ENCODE assay signal across 18 mouse cellular contexts in the genomic region with DNA sequence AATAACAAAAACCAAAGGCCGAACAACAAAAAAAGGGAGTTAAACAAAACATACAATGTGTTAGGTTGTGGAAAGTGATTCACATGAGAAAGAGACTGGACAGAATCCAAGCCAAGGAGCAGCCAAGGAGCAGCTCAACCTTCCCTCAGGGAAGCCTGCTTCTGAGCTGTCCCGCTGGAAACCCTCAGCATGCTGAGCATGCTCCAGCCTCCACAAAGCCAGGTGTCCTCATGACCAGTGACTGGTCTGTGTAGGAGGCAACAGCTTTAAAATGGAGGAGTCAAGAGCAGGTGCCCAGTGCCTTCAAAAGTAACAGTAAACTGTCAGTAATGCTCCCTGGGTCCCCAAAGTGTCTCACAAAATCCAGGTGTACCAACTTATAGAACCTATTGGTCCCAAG. TPM values are rescaled to one million over a fixed set of nuclear protein-coding genes. Genes with fewer than 3 reads are reported as not detected.
DNase-seq lines count a peak whose midpoint lies in the region; ATAC-seq lines count a peak whose summit lies in the region.
"Had no signal": no experiment of that assay in that cellular context is flagged by ENCODE, and none has a peak within 500 bp of the region (broad histone marks: within the 10 kb centered on the region; RNA-seq: fewer than 3 reads in every experiment).

No protein-coding gene starts in this region.

- H3K4me3 ChIP-seq in hindbrain, embryonic 14.5 days (replicated peaks; ENCODE audit: low read length): no peak overlapping the region
- H3K4me3 ChIP-seq: embryonic facial prominence, embryonic 12.5 days; forebrain, embryonic 15.5 days; heart, embryonic 13.5 days had no signal

- no peak overlapping the region for H3K4me2 ChIP-seq in hindbrain, embryonic 14.5 days (replicated peaks)
- H3K4me2 ChIP-seq: embryonic facial prominence, embryonic 12.5 days; forebrain, embryonic 15.5 days; heart, embryonic 13.5 days had no signal

- peak; percentile 18 for DNase-seq in adrenal gland, postnatal 14 days
- no peak for DNase-seq in adrenal gland, postnatal 25 days
- peak; percentile 41 for DNase-seq in ovary, adult 18-20 months (ENCODE audit: low spot score)
- DNase-seq in ovary, postnatal 10 days (ENCODE audit: low spot score): no peak
- DNase-seq in adipocyte (ENCODE audit: low spot score): peak; percentile 17
- DNase-seq in hindbrain, embryonic 14.5 days (ENCODE audit: low spot score): no peak
- DNase-seq in spleen, postnatal 36 days (ENCODE audit: low spot score in 2 of 2): no peak
- DNase-seq: cerebellum, adult 11 months; cerebellum, adult 9-10 months; cerebellum, postnatal 25 days; gastrocnemius, postnatal 10 days; heart, postnatal 36 days had no signal

- ATAC-seq in hindbrain, embryonic 14.5 days (ENCODE audit: low FRiP score): no peak
- ATAC-seq: forebrain, embryonic 15.5 days; hindbrain, embryonic 16.5 days; inflammation-experienced regulatory T-cells, adult 6 months had no signal

- no peak overlapping the region for H3K9ac ChIP-seq in hindbrain, embryonic 14.5 days
- H3K9ac ChIP-seq: embryonic facial prominence, embryonic 12.5 days; forebrain, embryonic 15.5 days; heart, embryonic 13.5 days had no signal

- WGBS in hindbrain, embryonic 14.5 days: 90% methylated on average over 2 of the region's 2 CpGs

- no peak overlapping the region for H3K27ac ChIP-seq in hindbrain, embryonic 14.5 days
- H3K27ac ChIP-seq: embryonic facial prominence, embryonic 12.5 days; forebrain, embryonic 15.5 days; heart, embryonic 13.5 days had no signal

- H3K9me3 ChIP-seq in hindbrain, embryonic 14.5 days (ENCODE audit: control insufficient read depth, low read length): no peaks in the 10 kb centered on the region
- H3K9me3 ChIP-seq: embryonic facial prominence, embryonic 12.5 days; forebrain, embryonic 15.5 days; heart, embryonic 13.5 days had no signal

- no peaks in the 10 kb centered on the region for H3K36me3 ChIP-seq in hindbrain, embryonic 14.5 days (replicated peaks; ENCODE audit: control insufficient read depth, insufficient read depth)
- H3K36me3 ChIP-seq: embryonic facial prominence, embryonic 12.5 days; forebrain, embryonic 15.5 days; heart, embryonic 13.5 days had no signal

- no peaks in the 10 kb centered on the region for H3K27me3 ChIP-seq in hindbrain, embryonic 14.5 days (ENCODE audit: control insufficient read depth, insufficient read depth, low read length)
- H3K27me3 ChIP-seq: CH12.LX; embryonic facial prominence, embryonic 12.5 days; forebrain, embryonic 15.5 days had no signal

- peaks cover 6% of the 10 kb centered on the region; the same call in 1 of the 2 replicates for H3K4me1 ChIP-seq in hindbrain, embryonic 14.5 days (replicated peaks; ENCODE audit: control insufficient read depth, insufficient read depth, low read length)
- H3K4me1 ChIP-seq: embryonic facial prominence, embryonic 12.5 days; forebrain, embryonic 15.5 days; heart, embryonic 13.5 days had no signal

RNA-seq across cellular contexts. Expression of a gene that starts 28.4 kb away (rescaled TPM):
- 30.1 and 30.3 TPM in 2 replicates for total RNA-seq in adrenal gland, postnatal 14 days (2021)
- 32.9 and 47.2 TPM in 2 replicates for total RNA-seq in adrenal gland, postnatal 25 days (2021)
- 18.8 and 20.2 TPM in 2 replicates for polyA plus RNA-seq in hindbrain, embryonic 14.5 days (2014; fragmentation: Nextera tagmentation; extraction: Ambion mirVana)
- total RNA-seq: CH12.LX had no signal
- polyA plus RNA-seq: inflammation-experienced regulatory T-cells, adult 6 months had no signal

Comparison
In these comparisons a context has a peak if more than half of its experiments do, and no peak if none do; other contexts are left out.
1. DNase-seq: peak in adrenal gland, postnatal 14 days (single experiment), ovary, adult 18-20 months (single experiment) and adipocyte (single experiment); none in adrenal gland, postnatal 25 days (single experiment), ovary, postnatal 10 days (single experiment), hindbrain, embryonic 14.5 days (single experiment) and spleen, postnatal 36 days (0 of 2).